Comparison of ENCODE assay signal across 18 mouse cellular contexts in the genomic region with DNA sequence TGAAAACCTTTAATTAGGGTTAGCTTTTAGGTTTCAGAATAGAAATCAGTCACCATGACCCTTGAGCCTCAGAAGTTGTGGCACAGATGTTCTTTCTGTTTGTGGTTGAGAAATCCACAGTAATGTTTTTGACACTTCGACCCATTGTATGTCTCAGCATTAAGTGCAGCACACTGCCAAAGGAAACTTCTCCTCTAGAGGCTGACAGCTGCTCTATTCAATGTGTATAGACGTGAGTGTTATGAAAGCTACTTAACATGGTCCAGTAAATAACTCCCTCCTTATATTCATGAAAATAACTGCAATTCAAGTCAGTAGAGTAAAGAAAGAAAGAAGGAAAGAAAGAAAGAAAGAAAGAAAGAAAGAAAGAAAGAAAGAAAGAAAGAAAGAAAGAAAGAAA.
"Had no signal": no experiment of that assay in that cellular context is flagged by ENCODE, and none has a peak within 500 bp of the region (broad histone marks: within the 10 kb centered on the region; RNA-seq: fewer than 3 reads in every experiment).

No protein-coding gene starts in this region.

- H3K9ac ChIP-seq: liver, embryonic 13.5 days; liver, embryonic 15.5 days; liver, postnatal 0 days; lung, embryonic 15.5 days; midbrain, embryonic 13.5 days; midbrain, embryonic 15.5 days; neural tube, embryonic 12.5 days had no signal

- DNase-seq: liver, embryonic 13.5 days; liver, postnatal 0 days; lung, postnatal 36 days; right cerebral cortex, postnatal 25 days; right cerebral cortex, postnatal 4 days; spleen, adult 18-20 months; thymus, adult 18-20 months; thymus, postnatal 14 days; thymus, postnatal 36 days had no signal

- H3K4me3 ChIP-seq: liver, embryonic 13.5 days; liver, embryonic 15.5 days; lung, embryonic 15.5 days; megakaryocyte, embryonic 14.5 days; midbrain, embryonic 13.5 days; midbrain, embryonic 15.5 days; neural tube, embryonic 12.5 days had no signal

- H3K27me3 ChIP-seq: liver, embryonic 13.5 days; liver, embryonic 15.5 days; lung, embryonic 15.5 days; megakaryocyte, embryonic 14.5 days; midbrain, embryonic 13.5 days; midbrain, embryonic 15.5 days; neural tube, embryonic 12.5 days had no signal

- ATAC-seq: liver, postnatal 0 days; midbrain, embryonic 13.5 days; midbrain, embryonic 15.5 days had no signal

- H3K36me3 ChIP-seq: liver, embryonic 13.5 days; liver, embryonic 15.5 days; lung, embryonic 15.5 days; midbrain, embryonic 13.5 days; midbrain, embryonic 15.5 days; neural tube, embryonic 12.5 days had no signal

- H3K9me3 ChIP-seq: liver, embryonic 13.5 days; liver, embryonic 15.5 days; lung, embryonic 15.5 days; megakaryocyte, embryonic 14.5 days; midbrain, embryonic 13.5 days; midbrain, embryonic 15.5 days; neural tube, embryonic 12.5 days had no signal

- H3K4me2 ChIP-seq: liver, embryonic 11.5 days; liver, embryonic 13.5 days; liver, embryonic 15.5 days; lung, embryonic 15.5 days; midbrain, embryonic 11.5 days; midbrain, embryonic 13.5 days; midbrain, embryonic 15.5 days; neural tube, embryonic 12.5 days had no signal

- H3K4me1 ChIP-seq: liver, embryonic 13.5 days; liver, embryonic 15.5 days; lung, embryonic 15.5 days; megakaryocyte, embryonic 14.5 days; midbrain, embryonic 13.5 days; midbrain, embryonic 15.5 days; neural tube, embryonic 12.5 days had no signal

- H3K27ac ChIP-seq: liver, embryonic 13.5 days; liver, embryonic 15.5 days; lung, embryonic 15.5 days; macrophage; midbrain, embryonic 13.5 days; midbrain, embryonic 15.5 days; neural tube, embryonic 12.5 days had no signal
